Mouse (Mus musculus) spleen, adult 2 months (tissue): ENCODE results near the gene Ankrd13c. TPM values are rescaled to one million over a fixed set of nuclear protein-coding genes. Genes with fewer than 3 reads are reported as not detected.
"Not testable (repeated sequence)": the region's sequence is repeated elsewhere in the genome, so short reads cannot be mapped to it uniquely, and the experiment has no call there.

Experiments
- DNase-seq, 2 experiments: peaks; one replicate each; pipeline versions ENCODE4 v3.0.0 to v3.0.0-alpha.2; 2012 to 2021; ENCODE audit warnings: low spot score in 2 of 2, low read depth in 1 of 2
- H3K27ac ChIP-seq: fragments of 200-500 bp; 2 replicates; pipeline ENCODE4 v1.5.1; 2012; ENCODE audit warnings: low read length, inconsistent platforms; ENCODE audit not compliant: insufficient read depth
- H3K27me3 ChIP-seq: fragments of 200-500 bp; 2 replicates; pipeline ENCODE4 v1.6.1; 2012; ENCODE audit warnings: mild to moderate bottlenecking, moderate library complexity, low read length, inconsistent platforms; ENCODE audit not compliant: control insufficient read depth, insufficient read depth
- H3K36me3 ChIP-seq: fragments of 200-500 bp; 2 replicates; pipeline ENCODE4 v1.6.1; 2012; ENCODE audit warnings: mild to moderate bottlenecking, low read length, inconsistent platforms; ENCODE audit not compliant: control insufficient read depth, insufficient read depth
- H3K4me1 ChIP-seq: fragments of 200-500 bp; 2 replicates; pipeline ENCODE4 v1.6.1; 2011; ENCODE audit warnings: inconsistent platforms; ENCODE audit not compliant: control insufficient read depth, insufficient read depth, insufficient read length
- H3K4me3 ChIP-seq: fragments of 200-500 bp; 2 replicates; pipeline ENCODE4 v1.5.1; 2011; ENCODE audit warnings: mild to moderate bottlenecking, inconsistent platforms; ENCODE audit not compliant: insufficient read depth, insufficient read length; ENCODE audit errors: extremely low read depth
- CTCF ChIP-seq: fragments of 200-500 bp; IDR thresholded peaks from 2 replicates; pipeline ENCODE4 v1.5.1; 2011; ENCODE audit warnings: mild to moderate bottlenecking, inconsistent platforms; ENCODE audit not compliant: insufficient read depth, insufficient read length, insufficient replicate concordance; ENCODE audit errors: extremely low read depth
- POLR2A ChIP-seq: fragments of 200-500 bp; IDR thresholded peaks from 2 replicates; pipeline ENCODE4 v1.6.1; 2011; ENCODE audit warnings: low read depth, low read length, inconsistent platforms
- WGBS: fragments of 180-500 bp; shearing (Covaris S2); methylation state at CpG from one replicate; pipeline ENCODE4 v1.1.7; 2018; 5-methylcytosine and 5-hydroxymethylcytosine counted together
- polyA plus RNA-seq: library from polyadenylated mRNA; depleted of rRNA; stranded (reverse); fragments of >200 nt; gene quantifications from 2 replicates; pipeline ENCODE4 v1.2.3, GENCODE M21; 2012

Ankrd13c gene
- polyA plus RNA-seq, 1 experiment = 9.3 TPM

DNA sequence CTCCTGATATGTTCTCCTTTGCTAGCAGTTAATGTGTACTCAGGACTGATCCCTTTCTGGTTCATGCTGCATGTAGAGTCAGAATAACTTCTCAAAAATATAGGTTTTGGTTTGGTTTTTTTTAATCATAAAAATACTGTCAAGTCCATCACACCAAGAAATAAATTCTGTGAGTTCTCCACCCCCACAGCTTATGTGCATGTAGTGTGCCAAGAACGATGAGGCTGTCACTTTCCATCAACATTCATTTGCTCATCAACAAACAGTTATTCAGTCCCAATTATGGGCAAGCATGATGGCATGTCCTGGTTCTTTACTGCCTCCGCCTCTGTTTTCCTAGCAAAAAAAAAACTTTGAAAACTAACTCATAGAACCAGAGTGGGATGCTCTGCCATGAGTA is 18.3 kb upstream of the Ankrd13c start:
- 85% methylated on average over 2 of the region's 2 CpGs for WGBS
- Histone ChIP-seq H3K4me3 (no peak overlapping the region), H3K27me3 (peaks cover 5% of the 10 kb centered on the region; the same call in 1 of the 2 replicates), H3K4me1 (peaks cover 7% of the 10 kb centered on the region), H3K36me3 (no peaks in the 10 kb centered on the region), H3K27ac (no peak overlapping the region)
- TF ChIP-seq POLR2A (no peak), CTCF (no peak)
- DNase-seq = no peak

DNA sequence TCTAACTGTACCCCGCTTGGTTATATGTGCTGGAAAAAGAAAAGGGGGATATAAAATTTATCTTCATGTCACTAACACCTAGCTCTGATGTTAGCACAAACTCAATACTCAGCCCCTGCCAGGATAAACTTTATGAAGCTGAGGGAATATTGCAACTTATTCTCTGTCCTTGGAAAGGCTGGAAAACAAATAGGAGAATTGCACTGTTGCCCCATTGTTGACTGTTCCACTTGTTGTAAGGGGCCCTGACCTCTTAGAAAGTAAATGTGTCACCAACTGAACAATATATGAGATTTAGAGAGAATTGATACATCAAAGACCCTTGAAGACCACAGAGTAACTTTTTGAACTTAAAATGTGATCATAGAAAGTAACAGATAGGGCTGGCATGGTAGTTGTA is 17.6 kb upstream of the Ankrd13c start:
- no peak overlapping the region for H3K27ac ChIP-seq

DNA sequence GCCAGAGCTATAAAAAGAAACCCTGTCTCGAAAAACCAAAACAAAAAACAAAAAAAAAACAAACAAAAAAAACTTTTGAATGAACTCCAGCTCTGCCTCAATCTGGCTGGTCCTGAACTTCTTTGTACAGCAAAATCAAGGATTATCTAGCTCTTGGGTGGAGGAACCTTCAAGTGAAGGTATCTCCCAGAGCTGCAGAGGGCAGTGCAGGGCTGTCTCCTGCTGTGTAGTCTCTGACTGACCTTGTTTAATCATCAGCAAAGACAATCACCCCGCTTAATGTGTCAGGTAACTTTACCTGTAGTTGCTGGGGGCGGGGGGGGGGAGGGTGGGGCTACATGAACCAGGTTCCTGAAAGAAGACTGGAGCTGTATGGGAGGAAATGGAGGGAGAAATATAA is 15.4 kb upstream of the Ankrd13c start:
- WGBS = 42% methylated on average over 3 of the region's 3 CpGs
- Histone ChIP-seq H3K27me3 (no peaks in the 10 kb centered on the region; the same call in 1 of the 2 replicates), H3K27ac (no peak overlapping the region), H3K4me3 (no peak overlapping the region), H3K4me1 (no peaks in the 10 kb centered on the region), H3K36me3 (no peaks in the 10 kb centered on the region)
- no peak for TF ChIP-seq CTCF
- TF ChIP-seq POLR2A = no peak
- DNase-seq = no peak

More for the DNA sequence above, 17.6 kb upstream of the Ankrd13c start:
- no peak for DNase-seq
- Histone ChIP-seq H3K4me1 (peaks cover 7% of the 10 kb centered on the region), H3K36me3 (no peaks in the 10 kb centered on the region), H3K4me3 (no peak overlapping the region), H3K27me3 (peaks cover 3% of the 10 kb centered on the region; the same call in 1 of the 2 replicates)
- 86% methylated on average over 1 of the region's 1 CpGs for whole genome bisulfite sequencing
- TF ChIP-seq POLR2A (no peak), CTCF (no peak)

DNA sequence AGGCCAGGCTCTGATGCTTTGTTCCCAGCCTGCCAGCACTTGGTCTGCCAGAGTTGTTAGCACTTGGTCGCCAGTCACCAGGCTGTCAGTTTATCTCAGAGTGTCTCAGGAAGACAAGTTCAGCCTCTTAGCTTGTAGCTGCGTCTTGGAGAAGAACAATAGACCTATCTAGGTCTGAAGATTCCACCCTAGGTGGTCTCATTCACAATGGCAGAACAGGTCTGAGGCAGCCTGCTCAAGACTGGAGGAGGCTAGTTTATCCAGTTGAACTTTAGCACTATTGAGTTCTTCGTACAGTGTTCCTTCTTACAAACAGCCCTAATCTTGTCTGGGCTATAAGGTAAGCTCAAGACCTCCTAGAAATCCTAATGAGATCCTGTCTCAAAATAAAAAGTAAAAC is 15.0 kb upstream of the Ankrd13c start:
- no peak overlapping the region for H3K4me3 ChIP-seq
- no peak for DNase-seq
- 58% methylated on average over 3 of the region's 3 CpGs for WGBS
- H3K36me3 ChIP-seq = no peaks in the 10 kb centered on the region
- H3K27me3 ChIP-seq = no peaks in the 10 kb centered on the region; the same call in 1 of the 2 replicates
- no peaks in the 10 kb centered on the region for H3K4me1 ChIP-seq
- TF ChIP-seq POLR2A = no peak
- TF ChIP-seq CTCF = no peak
- H3K27ac ChIP-seq = no peak overlapping the region

DNA sequence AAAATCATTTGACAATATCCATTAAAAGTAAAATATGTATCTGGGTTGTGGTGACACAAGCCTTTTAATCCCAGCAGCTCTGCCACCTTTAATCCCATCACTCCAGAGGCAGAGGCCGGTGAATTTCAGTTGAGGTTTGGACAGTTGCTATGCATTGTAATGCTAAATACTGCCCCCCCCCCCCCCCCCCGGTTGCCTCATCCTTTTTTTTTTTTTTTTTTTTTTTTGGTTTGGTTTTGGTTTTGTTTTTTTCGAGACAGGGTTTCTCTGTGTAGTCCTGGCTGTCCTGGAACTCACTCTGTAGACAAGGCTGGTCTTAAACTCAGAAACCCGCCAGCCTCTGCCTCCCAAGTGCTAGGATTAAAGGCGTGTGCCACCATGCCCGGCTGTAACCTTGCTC is 13.8 kb upstream of the Ankrd13c start:
- H3K36me3 ChIP-seq, H3K4me3 ChIP-seq, H3K27ac ChIP-seq, DNase-seq, H3K4me1 ChIP-seq, H3K27me3 ChIP-seq: not testable (repeated sequence)
- 69% methylated on average over 5 of the region's 6 CpGs for WGBS

DNA sequence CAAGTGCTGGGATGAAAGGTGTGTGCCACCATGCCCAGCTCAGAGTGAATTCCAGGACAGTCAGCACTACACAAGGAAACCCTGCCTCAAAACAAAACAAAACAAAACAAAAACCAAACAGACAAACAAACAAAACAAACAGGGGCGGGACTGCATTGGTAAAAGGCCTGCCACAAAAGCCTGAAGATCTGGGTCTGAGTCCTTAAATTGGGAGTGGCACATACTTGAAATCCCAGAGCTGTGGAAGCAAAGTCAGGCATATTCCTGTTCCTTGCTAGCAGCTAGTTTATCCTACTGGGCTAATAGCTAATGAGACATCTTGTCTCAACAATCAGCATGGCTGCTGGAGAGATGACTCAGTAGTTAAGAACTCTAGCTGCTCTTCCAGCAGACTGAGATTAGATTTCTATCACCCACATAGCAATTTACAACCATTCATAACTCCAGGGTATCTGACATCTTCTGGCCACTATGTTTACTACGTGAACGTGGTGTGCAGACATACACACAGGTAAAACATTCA is 12.7 kb upstream of the Ankrd13c start:
- DNase-seq = no peak
- Histone ChIP-seq H3K27ac (no peak overlapping the region), H3K27me3 (no peaks in the 10 kb centered on the region; the same call in 1 of the 2 replicates), H3K4me1 (no peaks in the 10 kb centered on the region), H3K36me3 (no peaks in the 10 kb centered on the region), H3K4me3 (no peak overlapping the region)
- TF ChIP-seq CTCF = no peak
- no peak for TF ChIP-seq POLR2A
- 71% methylated on average over 3 of the region's 3 CpGs for whole genome bisulfite sequencing

DNA sequence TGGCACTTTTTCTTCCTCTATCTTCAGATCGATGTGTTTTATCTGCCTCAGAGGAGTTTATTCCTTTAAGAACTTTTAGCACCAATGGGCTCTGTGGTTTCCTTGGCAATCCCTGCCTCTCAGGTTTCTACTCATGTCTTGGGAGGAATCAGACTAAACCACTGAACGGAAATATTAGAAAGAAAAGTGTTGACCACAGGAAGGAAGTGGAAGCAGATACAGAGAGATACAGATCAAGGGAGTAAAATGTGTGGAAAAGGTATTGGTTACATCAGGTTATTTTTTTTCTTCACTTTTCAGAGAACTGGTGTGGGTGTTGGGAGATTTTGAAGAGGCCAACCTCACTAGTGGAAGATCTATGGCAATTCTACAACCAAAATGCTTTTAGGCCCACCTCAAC is 8.5 kb upstream of the Ankrd13c start:
- no peaks in the 10 kb centered on the region for H3K36me3 ChIP-seq
- TF ChIP-seq CTCF = no peak
- TF ChIP-seq POLR2A = no peak
- no peak overlapping the region for H3K4me3 ChIP-seq
- H3K27ac ChIP-seq = no peak overlapping the region
- WGBS = 2% methylated on average over 2 of the region's 2 CpGs
- no peak for DNase-seq
- H3K27me3 ChIP-seq = no peaks in the 10 kb centered on the region; the same call in 1 of the 2 replicates
- no peaks in the 10 kb centered on the region for H3K4me1 ChIP-seq
